Mouse (Mus musculus) left cerebral cortex, postnatal 14 days (tissue): ENCODE measurements around the gene Rfxank. TPM values are rescaled to one million over a fixed set of nuclear protein-coding genes. Genes with fewer than 3 reads are reported as not detected.

Experiments
- microRNA-seq, 2 experiments: library from miRNA; unstranded; fragments of <30 nt; microRNA quantifications; one replicate each; pipeline ENCODE4 v1.2.0; 2022
- total RNA-seq, 2 experiments: library from RNA; stranded (reverse); gene quantifications; 2 replicates each; pipeline ENCODE4 v1.2.3; 2021

The Rfxank gene
- total RNA-seq, 2 experiments from 2014 or later: 9.2 to 9.6 TPM

Small RNAs within 50 kb of the gene (microRNA-seq; reads per million reads assigned to microRNA genes)
- gene Mir7066: 15.5 to 20.6 reads per million in 2 experiments

Other genes starting within 250 kb of the Rfxank start
- gene Tssk6, start 237.0 kb downstream of the Rfxank start, total RNA-seq: under 1 TPM in 1 of 2 experiments, not detected in 1; 0.34 TPM
- 100 to 1,000 TPM; 126 to 135 TPM for gene Ndufa13, start 236.6 kb downstream of the Rfxank start, total RNA-seq
- gene Yjefn3, start 236.4 kb downstream of the Rfxank start, total RNA-seq: 10 to 100 TPM; 23.4 to 29.8 TPM
- gene Gatad2a, start 142.8 kb downstream of the Rfxank start, total RNA-seq: 10 to 100 TPM; 23.1 to 25.2 TPM
- gene Mau2, start 96.4 kb downstream of the Rfxank start, total RNA-seq: 10 to 100 TPM; 82.8 to 83.3 TPM
- 10 to 100 TPM; 47.7 to 52.0 TPM for gene Sugp1, start 96.3 kb downstream of the Rfxank start, total RNA-seq
- 1 to 10 TPM; 1.7 to 2.4 TPM for gene Tm6sf2, start 66.2 kb downstream of the Rfxank start, total RNA-seq
- gene Hapln4, start 55.7 kb downstream of the Rfxank start, total RNA-seq: 10 to 100 TPM; 17.9 to 20.9 TPM
- 100 to 1,000 TPM; 342 to 344 TPM for gene Ncan, start 18.3 kb downstream of the Rfxank start, total RNA-seq
- gene Nr2c2ap, start 7.8 kb downstream of the Rfxank start, total RNA-seq: 10 to 100 TPM; 25.5 to 28.1 TPM
- 10 to 100 TPM; 44.3 to 48.7 TPM for gene Borcs8, start 345 bp upstream of the Rfxank start, total RNA-seq
- gene Mef2b, start 557 bp upstream of the Rfxank start, total RNA-seq: not detected
- 10 to 100 TPM; 51.3 to 53.2 TPM for gene Tmem161a, start 33.2 kb upstream of the Rfxank start, total RNA-seq
- gene Slc25a42, start 73.2 kb upstream of the Rfxank start, total RNA-seq: 10 to 100 TPM; 32.7 to 34.5 TPM
- gene Sugp2, start 95.1 kb upstream of the Rfxank start, total RNA-seq: 100 to 1,000 TPM; 116 to 117 TPM
- 10 to 100 TPM; 57.1 to 68.7 TPM for gene Armc6, start 95.3 kb upstream of the Rfxank start, total RNA-seq
- gene Homer3, start 143.7 kb upstream of the Rfxank start, total RNA-seq: 10 to 100 TPM; 10.5 to 12.9 TPM
- 10 to 100 TPM; 43.5 to 44.6 TPM for gene Ddx49, start 163.3 kb upstream of the Rfxank start, total RNA-seq
- gene Cope, start 163.4 kb upstream of the Rfxank start, total RNA-seq: 100 to 1,000 TPM; 122 to 132 TPM
- 100 to 1,000 TPM; 118 to 126 TPM for gene Cers1, start 176.6 kb upstream of the Rfxank start, total RNA-seq
- 10 to 100 TPM; 15.4 to 20.8 TPM for gene Gdf1, start 190.7 kb upstream of the Rfxank start, total RNA-seq
- gene Upf1, start 214.1 kb upstream of the Rfxank start, total RNA-seq: 10 to 100 TPM; 49.8 to 53.4 TPM
- under 1 TPM; 0.51 to 0.72 TPM for gene Comp, start 234.4 kb upstream of the Rfxank start, total RNA-seq